ENCODE assay signal across 8 mouse cellular contexts in the genomic region with DNA sequence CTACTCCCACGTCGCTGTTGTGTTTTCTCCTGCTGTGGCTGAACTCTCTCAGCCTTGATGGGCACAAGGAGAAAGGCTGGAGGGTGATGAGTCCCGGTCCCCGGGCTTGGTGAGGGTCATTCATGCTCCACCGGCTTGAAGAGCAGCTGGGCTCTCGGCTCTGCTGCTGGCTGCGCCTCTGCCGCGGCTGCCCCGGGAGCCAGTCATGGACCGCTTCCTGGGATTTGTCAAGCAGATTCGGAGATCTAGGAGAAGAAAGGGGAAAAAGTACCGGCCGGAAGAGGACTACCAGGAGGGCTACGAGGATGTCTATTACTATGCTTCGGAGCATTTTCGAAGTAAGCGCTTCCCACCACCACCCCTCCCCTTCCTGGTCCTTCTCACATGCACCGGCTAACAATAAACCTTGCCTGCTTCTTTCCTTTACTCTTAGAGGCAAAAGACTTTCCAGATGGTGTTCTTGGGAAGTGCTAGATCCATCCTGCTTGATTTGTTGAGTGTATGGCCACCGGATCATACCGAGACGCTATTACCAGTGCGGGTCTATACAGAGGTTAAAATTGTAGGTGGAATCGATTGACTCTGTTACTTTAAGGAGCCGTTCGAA.
DNase-seq lines count a peak whose midpoint lies in the region; ATAC-seq and TF ChIP-seq lines count a peak whose summit lies in the region.

No protein-coding gene starts in this region.

- peaks cover 26% of the 10 kb centered on the region for H3K27me3 ChIP-seq in embryonic facial prominence, embryonic 10.5 days (replicated peaks; ENCODE audit: low read depth, poor library complexity, severe bottlenecking)
- no peaks in the 10 kb centered on the region for H3K27me3 ChIP-seq in hindbrain, embryonic 12.5 days
- H3K27me3 ChIP-seq in liver, postnatal 0 days (ENCODE audit: insufficient read depth, low read length), result 0 out of 2 replicates have a peak, but pooled peaks cover 8% of the 10 kb centered on the region

- H3K36me3 ChIP-seq in embryonic facial prominence, embryonic 10.5 days (replicated peaks), result no peaks in the 10 kb centered on the region
- no peaks in the 10 kb centered on the region for H3K36me3 ChIP-seq in hindbrain, embryonic 12.5 days
- no peaks in the 10 kb centered on the region for H3K36me3 ChIP-seq in liver, postnatal 0 days (replicated peaks; ENCODE audit: insufficient read depth, low read length)

- ATAC-seq in hindbrain, embryonic 12.5 days (ENCODE audit: low FRiP score), result peak; percentile 59
- ATAC-seq in liver, postnatal 0 days, result no peak
- ATAC-seq in erythroid progenitor cell, adult 5-6 weeks (replicated peaks; ENCODE audit: low FRiP score, poor library complexity, severe bottlenecking), result no peak

- intact Hi-C loops in left cerebral cortex, adult 2 months (cut with DNase I), result loop anchor here (2.0 kb wide), 1 partner anchor 14 kb away; no protein-coding TSS in a partner anchor
- intact Hi-C loops in gastrocnemius, postnatal 14 days (cut with DNase I; ENCODE audit: low total_unique reads), result no loop called here

- no peak for TF ChIP-seq EP300 in liver, postnatal 0 days (IDR thresholded peaks at IDR 0.05; ENCODE audit: low read depth)

- peak overlapping the region; percentile 53 for H3K4me3 ChIP-seq in left cerebral cortex, adult 2 months
- H3K4me3 ChIP-seq in embryonic facial prominence, embryonic 10.5 days, result peak overlapping the region; percentile 59
- peak overlapping the region; percentile 48 for H3K4me3 ChIP-seq in hindbrain, embryonic 12.5 days
- H3K4me3 ChIP-seq in liver, postnatal 0 days (ENCODE audit: low read depth, low read length), result no peak overlapping the region; the same call in 1 of the 2 replicates

- H3K9me3 ChIP-seq in embryonic facial prominence, embryonic 10.5 days, result no peaks in the 10 kb centered on the region
- no peaks in the 10 kb centered on the region for H3K9me3 ChIP-seq in hindbrain, embryonic 12.5 days (replicated peaks)
- H3K9me3 ChIP-seq in liver, postnatal 0 days (ENCODE audit: low read length), result no peaks in the 10 kb centered on the region

- no peak for TF ChIP-seq CTCF in left cerebral cortex, adult 2 months (IDR thresholded peaks at IDR 0.05)
- no peak for TF ChIP-seq CTCF in liver, postnatal 0 days (IDR thresholded peaks at IDR 0.05; ENCODE audit: low read depth)

- H3K27ac ChIP-seq in left cerebral cortex, adult 2 months, result peak overlapping the region; percentile 47
- H3K27ac ChIP-seq in embryonic facial prominence, embryonic 10.5 days (replicated peaks), result peak overlapping the region; percentile 51; the same call in 1 of the 2 replicates
- peak overlapping the region; percentile 80 for H3K27ac ChIP-seq in hindbrain, embryonic 12.5 days
- no peak overlapping the region for H3K27ac ChIP-seq in liver, postnatal 0 days (ENCODE audit: low read depth)

- H3K4me1 ChIP-seq in embryonic facial prominence, embryonic 10.5 days, result peaks cover 40% of the 10 kb centered on the region
- H3K4me1 ChIP-seq in hindbrain, embryonic 12.5 days, result peaks cover 42% of the 10 kb centered on the region
- H3K4me1 ChIP-seq in liver, postnatal 0 days (ENCODE audit: insufficient read depth), result no peaks in the 10 kb centered on the region; the same call in 1 of the 2 replicates

- 3% methylated on average over 26 of the region's 26 CpGs for WGBS in embryonic facial prominence, embryonic 10.5 days
- 2% methylated on average over 26 of the region's 26 CpGs for WGBS in hindbrain, embryonic 12.5 days
- WGBS in liver, postnatal 0 days (ENCODE audit: insufficient replicate concordance), result 5% methylated on average over 26 of the region's 26 CpGs

- H3K4me2 ChIP-seq in hindbrain, embryonic 12.5 days (replicated peaks), result peak overlapping the region; percentile 85
- H3K4me2 ChIP-seq in liver, postnatal 0 days (ENCODE audit: low read depth, low read length), result peak overlapping the region; percentile 63

- peak in 1 of 2 experiments; percentile 16 for DNase-seq in left cerebral cortex, adult 2 months (ENCODE audit: extremely low spot score in 1 of 2, low spot score in 2 of 2)
- no peak for DNase-seq in left cerebral cortex, adult 18-20 months (ENCODE audit: low spot score in 2 of 2)
- DNase-seq in embryonic facial prominence, embryonic 10.5 days (ENCODE audit: low spot score), result peak; percentile 52
- no peak for DNase-seq in liver, postnatal 0 days
- DNase-seq in thymus, adult 18-20 months, result no peak
- DNase-seq in gastrocnemius, postnatal 14 days, result no peak

- peak overlapping the region; percentile 62 for H3K9ac ChIP-seq in hindbrain, embryonic 12.5 days
- no peak overlapping the region for H3K9ac ChIP-seq in liver, postnatal 0 days (replicated peaks)
